Mouse (Mus musculus): ENCODE data around the gene Ckmt1. TPM values are rescaled to one million over a fixed set of nuclear protein-coding genes. Genes with fewer than 3 reads are reported as not detected.

Ckmt1 gene
- total RNA-seq, 2 experiments from 2014 or later = 10.5 to 15.2 TPM

- DNase-seq (ENCODE audit: low spot score in 2 of 2) = peak in 1 of 2 experiments; percentile 8
Observed at GRCm38 (mm10) chr2:121408160-121408559, 50.6 kb downstream of the Ckmt1 start.

GRCm38 (mm10) chr2:121412843-121413386 lies 55.4 kb downstream of the Ckmt1 start:
- DNase-seq (ENCODE audit: low spot score in 2 of 2) = peak; percentile 3 to 4

Other genes with a start within 250 kb of the Ckmt1 start
- gene Tgm7, start 247.9 kb upstream of the Ckmt1 start, total RNA-seq (2021) = under 1 TPM in 1 of 2 experiments, not detected in 1; 0.17 TPM
- gene Adal, start 217.3 kb upstream of the Ckmt1 start, total RNA-seq (2021) = 10 to 100 TPM; 17.5 to 17.9 TPM
- gene Lcmt2, start 217.1 kb upstream of the Ckmt1 start, total RNA-seq (2021) = 1 to 10 TPM; 9.5 to 9.9 TPM
- gene Tubgcp4, start 187.1 kb upstream of the Ckmt1 start, total RNA-seq (2021) = 10 to 100 TPM; 38.6 to 47.7 TPM
- 10 to 100 TPM; 18.5 to 20.0 TPM for gene Zscan29, start 186.6 kb upstream of the Ckmt1 start, total RNA-seq (2021)
- 100 to 1,000 TPM in 1 of 2 experiments, 10 to 100 TPM in 1; 99.2 to 105 TPM for gene Trp53bp1, start 86.3 kb upstream of the Ckmt1 start, total RNA-seq (2021)
- gene Map1a, start 68.1 kb upstream of the Ckmt1 start, total RNA-seq (2021) = 10 to 100 TPM; 10.8 to 13.3 TPM
- 10 to 100 TPM; 26.1 to 28.0 TPM for gene Ppip5k1, start 2.3 kb upstream of the Ckmt1 start, total RNA-seq (2021)
- gene Strc, start 29.5 kb downstream of the Ckmt1 start, total RNA-seq (2021) = not detected
- gene Pdia3, start 56.1 kb downstream of the Ckmt1 start, total RNA-seq (2021) = 100 to 1,000 TPM; 400 to 403 TPM
- gene Catsper2, start 56.1 kb downstream of the Ckmt1 start, total RNA-seq (2021) = 1 to 10 TPM; 3.9 to 5.3 TPM
- 1 to 10 TPM; 1.3 to 2.0 TPM for gene Ell3, start 86.6 kb downstream of the Ckmt1 start, total RNA-seq (2021)
- gene Serf2, start 91.5 kb downstream of the Ckmt1 start, total RNA-seq (2021) = 100 to 1,000 TPM; 285 to 301 TPM
- gene Hypk, start 95.6 kb downstream of the Ckmt1 start, total RNA-seq (2021) = 10 to 100 TPM; 35.6 to 40.2 TPM
- 1 to 10 TPM in 1 of 2 experiments, under 1 TPM in 1; 0.54 to 1.0 TPM for gene Serinc4, start 99.1 kb downstream of the Ckmt1 start, total RNA-seq (2021)
- gene Mfap1b, start 116.4 kb downstream of the Ckmt1 start, total RNA-seq (2021) = 10 to 100 TPM; 28.5 to 31.8 TPM
- 10 to 100 TPM; 29.0 to 32.5 TPM for gene Mfap1a, start 149.0 kb downstream of the Ckmt1 start, total RNA-seq (2021)
- 10 to 100 TPM; 12.0 to 13.6 TPM for gene Wdr76, start 149.0 kb downstream of the Ckmt1 start, total RNA-seq (2021)